Mouse (Mus musculus) heart, postnatal 0 days (tissue): ENCODE results near the gene Nhlrc2.

ENCODE experiments used
- CTCF ChIP-seq: IDR thresholded peaks from 2 replicates; pipeline ENCODE4 v1.5.1; 2016; ENCODE audit warnings: antibody characterized with exemption, control low read depth, low read depth
- EP300 ChIP-seq: IDR thresholded peaks from 2 replicates; pipeline ENCODE4 v1.6.1; 2016; ENCODE audit warnings: antibody characterized with exemption, low read depth

GRCm38 (mm10) chr19:56619546-56619945, 71.5 kb downstream of the Nhlrc2 start:
- no peak for TF ChIP-seq CTCF
- no peak for TF ChIP-seq EP300
